Mouse (Mus musculus): Measurements from ENCODE around the gene Ugt1a10.
"Not testable (repeated sequence)": the region's sequence is repeated elsewhere in the genome, so short reads cannot be mapped to it uniquely, and the experiment has no call there.

Ugt1a10 gene

DNA sequence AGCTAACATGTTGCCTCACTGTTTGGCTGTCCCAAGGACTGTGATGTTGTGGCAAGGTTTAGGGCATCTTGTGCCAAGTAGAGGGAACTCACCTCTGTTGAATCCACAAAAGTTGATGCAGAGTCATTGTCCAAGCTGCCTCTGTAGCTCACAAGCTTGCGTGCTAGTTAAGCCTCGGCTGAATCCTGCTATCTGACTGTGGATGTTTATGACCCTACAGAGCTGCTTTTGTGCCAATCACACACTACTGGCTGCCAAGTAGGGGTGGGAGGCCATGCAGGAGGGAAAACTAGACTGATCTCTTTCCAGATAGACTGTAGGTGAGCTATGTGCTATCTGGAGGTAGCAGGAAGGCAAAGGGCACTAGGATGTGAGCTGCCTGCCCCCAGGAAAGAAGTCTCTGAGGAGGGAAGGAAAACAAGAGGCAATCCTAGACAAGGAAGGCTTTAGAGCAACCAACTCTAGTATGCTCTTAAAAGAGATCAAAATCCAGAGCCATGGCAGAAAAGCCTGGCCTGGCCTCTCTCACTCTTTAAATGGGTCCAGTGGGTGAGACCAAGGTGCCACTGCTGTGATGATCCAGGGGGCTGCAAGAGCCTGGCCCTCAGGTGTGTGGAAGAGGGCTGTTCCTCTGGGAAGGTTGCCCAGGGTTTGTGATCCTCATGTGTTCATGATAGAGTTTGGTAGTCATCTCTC is 158.7 kb downstream of the Ugt1a10 start:
- intact Hi-C loops (cut with DNase I), result no loop called here

DNA sequence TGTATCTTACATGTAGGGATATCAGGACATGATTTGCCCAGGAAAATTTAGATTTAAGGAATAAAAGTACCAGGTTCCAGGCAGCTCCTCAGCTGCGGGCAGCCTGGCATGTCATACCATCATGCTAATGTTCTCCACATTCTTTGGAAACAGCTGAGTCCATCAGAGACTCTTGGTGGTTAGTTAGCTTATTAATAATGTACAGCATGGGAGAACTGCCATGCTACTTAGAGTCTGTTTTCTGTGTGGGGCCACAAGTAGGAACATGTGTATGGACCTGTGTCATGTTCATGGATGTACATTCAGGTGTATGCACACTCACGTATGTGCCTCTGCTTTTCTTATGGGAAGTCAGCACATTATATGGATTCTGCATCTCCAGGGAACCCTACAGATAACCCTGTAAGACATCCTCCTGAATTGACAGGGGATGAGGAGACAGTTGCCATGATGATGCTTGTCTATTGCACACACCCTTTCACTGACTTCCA is 159.3 kb downstream of the Ugt1a10 start:
- intact Hi-C loops (cut with DNase I), result no loop called here

DNA sequence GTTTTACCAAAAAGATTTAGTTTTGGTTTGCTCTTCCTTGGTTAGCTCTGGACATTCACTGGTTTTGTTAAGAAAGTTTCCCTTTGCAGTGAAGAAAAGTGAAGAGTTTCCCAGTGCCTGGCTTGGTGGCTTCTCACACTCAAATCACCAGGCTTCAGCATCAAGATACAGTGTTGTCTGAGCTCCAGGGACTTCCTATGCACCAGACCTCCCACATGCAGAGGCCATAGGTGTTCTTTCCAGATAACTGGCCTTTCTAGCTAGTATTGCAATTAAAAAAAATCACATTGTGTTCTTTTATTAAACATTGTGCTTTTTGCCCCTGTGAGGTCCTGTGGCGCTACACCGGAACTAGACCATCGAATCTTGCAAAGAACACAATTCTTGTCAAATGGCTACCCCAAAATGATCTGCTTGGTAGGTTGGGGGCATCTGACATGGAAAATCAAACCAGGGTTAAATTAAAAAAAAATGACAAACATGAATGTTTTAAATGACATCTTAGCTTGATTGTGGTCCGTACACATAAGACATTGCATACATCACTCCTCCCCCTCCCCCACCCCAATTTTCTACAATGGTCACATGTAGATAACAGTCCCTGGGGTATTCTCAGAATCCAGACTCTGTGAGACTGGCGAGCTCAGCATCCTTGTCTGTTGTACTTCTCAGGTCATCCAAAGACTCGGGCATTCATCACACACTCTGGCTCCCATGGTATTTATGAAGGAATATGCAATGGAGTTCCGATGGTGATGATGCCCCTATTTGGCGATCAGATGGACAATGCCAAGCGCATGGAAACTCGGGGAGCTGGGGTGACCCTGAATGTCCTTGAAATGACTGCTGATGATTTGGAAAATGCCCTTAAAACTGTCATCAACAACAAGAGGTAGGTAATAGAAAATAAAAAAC is 160.5 kb downstream of the Ugt1a10 start:
- intact Hi-C loops (cut with DNase I), result no loop called here

DNA sequence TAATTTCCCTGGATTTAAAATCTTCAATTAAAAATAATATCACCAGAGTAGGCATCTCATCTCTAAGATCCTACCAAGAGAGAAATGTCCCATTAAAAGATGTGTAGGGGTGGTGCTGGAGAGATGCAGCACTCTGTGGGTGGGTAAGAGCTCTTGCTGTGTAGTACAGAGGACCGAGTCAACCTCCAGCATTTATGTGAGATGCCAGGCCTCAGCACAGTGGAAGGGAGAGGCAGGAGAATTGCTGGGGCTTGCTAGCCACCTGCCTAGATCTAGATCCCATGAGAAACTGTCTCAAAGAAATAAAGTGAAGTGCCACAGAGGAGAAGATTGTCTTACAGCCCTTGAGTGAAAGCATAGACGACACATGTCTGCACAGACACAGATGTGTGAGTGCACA is 161.4 kb downstream of the Ugt1a10 start:
- intact Hi-C loops (cut with DNase I), result no loop called here

DNA sequence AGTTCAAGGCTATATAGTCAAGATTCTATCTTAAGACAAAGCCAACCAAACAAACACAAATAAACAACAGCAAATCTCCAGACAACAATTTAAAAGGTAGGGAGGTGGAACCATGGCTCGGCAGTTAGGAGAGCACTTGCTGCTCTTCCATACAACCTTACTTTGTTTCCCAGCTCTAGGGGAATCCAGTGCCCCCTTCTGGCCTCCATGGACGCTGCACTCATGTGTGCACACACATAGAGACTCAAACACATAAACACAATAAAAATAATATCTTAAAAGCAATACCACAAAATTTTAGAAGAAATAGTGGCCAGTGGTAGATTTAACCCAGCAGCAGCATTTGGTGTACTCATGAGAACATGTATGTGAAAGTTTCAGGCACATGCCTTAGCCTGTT is 162.0 kb downstream of the Ugt1a10 start:
- intact Hi-C loops (cut with DNase I), result no loop called here

DNA sequence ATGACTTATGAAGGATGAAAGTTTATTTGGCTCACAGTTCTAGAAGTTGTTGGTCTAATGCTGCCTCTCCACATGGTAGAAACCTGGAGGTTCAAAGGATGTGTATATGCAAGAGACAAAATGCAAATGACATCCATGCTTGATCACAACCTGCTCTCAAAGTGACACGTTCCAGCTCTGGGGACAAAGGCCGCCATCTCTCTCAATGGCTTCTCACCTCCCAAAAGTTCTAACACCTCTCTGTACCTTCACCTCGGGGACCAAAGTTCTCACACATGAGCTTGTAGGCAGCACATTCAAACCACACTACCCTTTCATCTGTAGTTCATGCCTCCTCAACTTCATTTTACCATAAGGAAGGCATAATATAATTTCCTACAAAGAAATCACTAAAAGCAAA is 162.4 kb downstream of the Ugt1a10 start:
- intact Hi-C loops (cut with DNase I), result no loop called here

DNA sequence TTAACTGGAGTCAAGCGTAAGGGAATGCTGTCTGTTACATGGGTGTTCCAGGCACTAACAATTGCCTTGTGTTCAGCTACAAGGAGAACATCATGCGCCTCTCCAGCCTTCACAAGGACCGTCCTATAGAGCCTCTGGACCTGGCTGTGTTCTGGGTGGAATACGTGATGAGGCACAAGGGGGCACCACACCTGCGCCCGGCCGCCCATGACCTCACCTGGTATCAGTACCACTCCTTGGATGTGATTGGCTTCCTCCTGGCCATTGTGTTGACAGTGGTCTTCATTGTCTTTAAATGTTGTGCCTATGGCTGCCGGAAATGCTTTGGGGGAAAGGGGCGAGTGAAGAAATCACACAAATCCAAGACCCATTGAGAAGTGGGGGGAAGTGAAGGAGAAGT is 162.9 kb downstream of the Ugt1a10 start:
- intact Hi-C loops (cut with DNase I), result no loop called here

DNA sequence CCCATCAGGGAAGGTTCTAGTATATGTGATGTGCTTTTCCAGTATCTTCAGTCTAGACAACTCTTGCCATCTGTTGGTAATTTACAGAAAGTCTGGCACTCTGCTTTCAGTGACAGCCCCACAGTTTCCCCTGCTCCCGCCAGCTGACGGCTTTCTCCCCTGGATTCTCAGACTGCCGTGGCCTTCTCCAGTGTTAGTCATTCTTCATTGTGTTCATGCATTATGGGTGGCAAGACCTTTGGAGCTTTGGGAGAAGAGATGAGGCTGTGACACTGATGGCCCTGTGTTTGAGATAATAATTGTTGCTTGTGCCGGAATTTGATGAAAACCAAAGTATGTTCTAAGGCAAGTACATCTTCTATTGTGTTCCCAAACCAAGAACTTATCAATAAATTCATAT is 163.4 kb downstream of the Ugt1a10 start:
- intact Hi-C loops (cut with DNase I), result no loop called here

DNA sequence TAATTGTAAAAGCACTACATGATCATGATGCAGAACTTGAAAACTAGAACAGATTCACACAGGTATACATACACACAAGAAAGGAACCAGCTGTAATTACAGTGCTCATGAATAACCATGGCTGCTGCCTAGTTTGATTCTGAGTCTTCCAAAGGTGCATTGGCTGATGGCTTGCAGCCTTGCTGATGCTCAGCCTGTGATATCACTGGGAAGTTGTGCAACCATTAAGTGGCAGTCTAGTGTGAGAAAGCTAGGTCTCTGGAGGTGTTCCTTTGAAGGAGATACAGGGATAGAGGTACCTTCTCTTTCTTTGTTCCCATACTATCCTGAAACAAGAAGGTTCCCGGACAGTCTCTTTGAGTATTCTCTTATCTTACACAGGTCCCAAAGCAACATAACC is 163.9 kb downstream of the Ugt1a10 start:
- intact Hi-C loops (cut with DNase I), result no loop called here

DNA sequence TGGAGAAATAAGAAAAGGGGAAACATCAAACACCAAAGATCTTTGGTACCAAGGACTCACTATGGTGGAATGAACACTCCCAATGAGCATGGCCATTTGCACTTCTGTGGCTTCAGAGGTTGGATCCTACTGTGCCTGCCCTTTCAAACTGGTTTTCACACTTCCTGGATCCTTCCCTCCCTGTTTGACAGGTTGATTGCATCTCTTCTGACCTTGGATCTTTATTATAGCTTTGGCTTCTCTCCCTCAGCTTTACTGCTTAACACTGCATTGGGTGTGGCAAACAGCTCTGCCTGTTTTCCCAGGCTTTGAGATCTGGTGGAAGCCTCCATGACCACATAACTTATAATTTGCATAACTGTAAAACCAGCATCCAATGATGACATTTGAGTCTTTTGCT is 165.1 kb downstream of the Ugt1a10 start:
- intact Hi-C loops (cut with DNase I), result no loop called here

DNA sequence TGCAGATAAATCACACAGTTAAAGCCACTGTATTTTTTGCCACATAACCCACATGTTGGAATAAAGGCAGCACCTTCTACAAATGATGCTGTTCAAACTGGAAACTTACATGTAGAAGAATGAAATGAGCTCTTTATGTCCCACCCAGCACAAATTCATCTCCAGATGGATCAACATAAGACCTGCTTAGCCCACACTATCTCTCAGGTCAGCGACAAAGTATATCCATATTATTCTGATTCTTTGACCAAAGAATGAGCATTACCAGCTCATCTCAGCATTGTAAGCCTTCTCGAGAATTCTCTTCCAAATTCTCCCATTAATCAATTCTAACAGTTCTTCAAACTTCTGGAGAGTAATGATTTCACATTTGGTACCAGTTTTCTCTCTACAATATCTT is 167.0 kb downstream of the Ugt1a10 start:
- intact Hi-C loops (cut with DNase I), result no loop called here

DNA sequence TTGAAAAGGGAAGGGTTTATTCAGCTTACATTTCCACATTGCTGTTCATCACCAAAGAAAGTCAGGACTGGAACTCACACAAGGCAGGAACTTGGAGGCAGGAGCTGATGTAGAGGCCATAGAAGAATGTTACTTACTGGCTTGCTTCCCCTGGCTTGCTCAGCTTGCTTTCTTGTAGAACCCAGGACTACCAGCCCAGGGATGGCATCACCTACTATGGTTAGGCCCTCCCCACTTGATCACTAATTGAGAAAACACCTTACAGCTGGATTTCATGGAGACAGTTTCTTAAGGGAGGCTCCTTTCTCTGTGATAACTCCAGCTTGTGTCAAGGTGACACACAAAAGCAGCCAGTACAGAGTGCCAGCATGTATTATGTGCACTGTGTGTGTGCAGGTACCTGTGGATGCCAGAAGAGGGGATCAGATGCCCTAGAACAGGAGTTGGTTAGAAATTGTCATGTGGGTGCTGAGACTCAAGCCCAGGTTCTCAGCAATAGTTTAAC is 167.9 kb downstream of the Ugt1a10 start:
- intact Hi-C loops (cut with DNase I), result not testable (repeated sequence)

DNA sequence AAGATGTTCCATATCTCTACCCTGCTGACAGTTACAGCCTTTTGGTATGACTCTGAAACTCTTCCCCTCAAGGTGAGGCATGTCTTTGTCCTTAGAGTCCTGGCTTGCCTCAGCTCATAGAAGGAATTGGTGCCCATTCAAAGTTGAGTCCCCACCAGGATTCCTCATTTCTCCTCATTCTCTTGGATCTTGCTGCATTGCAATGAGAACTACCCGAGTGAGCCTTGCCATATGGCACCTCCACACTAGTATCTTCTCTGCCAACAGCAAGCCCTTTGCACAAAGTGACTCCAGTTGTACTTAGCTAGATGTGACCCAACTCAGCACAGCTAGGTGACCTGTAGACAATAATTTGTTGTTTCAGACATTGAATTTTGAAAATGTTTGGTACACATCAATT is 168.4 kb downstream of the Ugt1a10 start:
- intact Hi-C loops (cut with DNase I), result no loop called here

DNA sequence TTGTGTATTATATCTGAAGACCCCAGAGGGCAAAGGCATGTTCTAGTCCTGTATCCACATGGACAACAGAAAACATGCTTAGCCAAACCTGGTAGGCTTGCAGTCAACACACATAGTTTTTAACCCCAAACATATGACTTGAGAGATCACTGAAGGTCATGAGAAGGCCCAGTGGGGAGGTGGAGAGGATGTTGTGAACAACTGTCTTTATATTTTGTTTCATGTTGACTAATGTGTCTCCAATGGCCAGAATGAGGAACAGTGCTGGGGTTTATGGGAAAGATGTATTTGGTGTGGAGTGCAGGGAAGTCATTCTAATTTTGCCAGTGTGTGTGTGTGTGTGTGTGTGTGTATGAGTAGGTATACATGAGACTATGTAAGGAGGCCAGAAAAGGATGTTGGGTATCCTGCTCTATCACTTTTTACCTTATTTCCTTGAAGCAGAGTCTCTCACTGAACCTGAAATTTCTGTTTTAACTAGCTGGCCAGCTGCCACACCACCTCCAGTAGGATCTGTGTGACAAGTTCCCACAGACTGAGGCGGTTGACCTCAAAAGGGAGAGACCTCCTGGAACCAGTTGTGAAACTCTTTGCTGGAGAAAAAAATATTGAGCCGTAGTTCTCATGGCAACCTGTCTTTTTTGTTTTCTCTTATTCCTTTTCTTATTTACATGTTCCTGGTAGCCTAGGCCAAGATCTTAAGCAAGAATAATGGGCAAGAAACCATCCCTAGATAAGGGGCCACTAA is 169.0 kb downstream of the Ugt1a10 start:
- intact Hi-C loops (cut with DNase I), result no loop called here

DNA sequence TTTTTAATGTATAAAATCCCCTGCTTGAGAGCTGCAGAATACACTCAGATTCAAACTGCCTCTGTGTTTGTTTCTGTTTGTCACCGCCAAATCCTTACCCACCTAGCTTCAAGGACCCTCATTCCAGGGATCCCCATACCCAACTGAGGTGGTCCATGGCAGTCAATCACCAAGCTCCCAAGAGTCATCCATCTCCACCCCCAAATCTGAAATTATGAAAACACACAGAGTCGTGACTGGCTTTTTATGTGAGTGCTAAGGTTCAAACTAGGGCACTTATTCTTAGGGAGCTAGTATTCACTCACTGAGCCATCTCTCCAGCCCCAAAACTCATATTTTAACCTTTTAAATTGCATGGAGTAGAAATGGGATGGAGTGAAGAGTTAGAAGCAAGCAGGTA is 170.1 kb downstream of the Ugt1a10 start:
- intact Hi-C loops (cut with DNase I), result not testable (repeated sequence)

DNA sequence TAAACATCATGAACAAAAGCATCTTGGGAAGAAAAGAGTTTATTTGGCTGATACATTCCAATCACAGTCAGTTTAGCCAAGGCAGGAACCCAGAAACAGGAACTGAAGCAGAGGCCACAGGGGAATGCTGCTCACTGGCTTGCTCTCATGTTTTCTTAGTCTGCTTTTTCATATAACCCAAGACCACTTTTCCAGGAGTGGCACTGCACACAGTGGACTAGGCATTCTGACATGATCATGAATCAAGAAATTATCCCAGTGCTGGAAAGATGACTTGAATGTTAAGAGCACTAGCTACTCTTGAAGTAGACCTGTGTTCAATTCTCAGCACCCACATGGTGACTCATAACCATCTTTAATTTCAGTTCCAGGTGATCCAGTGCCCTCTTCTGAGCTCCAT is 170.6 kb downstream of the Ugt1a10 start:
- intact Hi-C loops (cut with DNase I), result no loop called here

DNA sequence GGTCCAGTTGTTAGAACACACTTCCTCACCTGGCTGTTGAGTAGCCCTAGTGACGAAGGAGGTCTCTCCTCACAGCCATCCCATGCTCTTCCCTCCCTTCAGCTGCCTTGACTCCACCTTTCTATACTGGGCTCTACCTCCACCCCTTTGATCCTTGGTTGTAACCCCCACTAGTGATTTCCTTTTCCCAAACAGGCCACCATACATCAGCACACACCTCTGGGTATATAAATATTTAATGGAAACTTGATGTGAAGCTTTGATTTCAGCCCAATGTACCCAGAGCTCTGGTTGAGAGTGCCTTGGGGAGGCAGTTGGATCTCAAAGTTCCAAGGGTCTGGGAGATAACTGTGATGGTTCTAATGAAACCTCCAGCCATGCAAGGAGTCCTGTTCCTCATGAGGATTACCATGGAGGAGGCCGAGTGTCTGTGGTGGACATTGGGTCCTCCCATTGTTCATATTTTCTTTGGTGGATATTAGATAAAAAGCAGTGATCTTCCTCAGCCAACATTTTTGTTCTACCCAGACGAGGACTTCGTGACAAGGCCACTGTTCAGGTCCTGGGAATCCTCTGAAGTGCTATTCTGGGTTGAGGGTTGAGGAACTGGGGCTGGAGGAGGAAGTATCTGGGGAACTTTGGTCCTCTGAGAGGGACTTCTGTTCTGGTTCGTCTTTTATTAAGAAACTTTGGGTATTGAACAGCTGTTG is 171.6 kb downstream of the Ugt1a10 start, which contains the start of gene Mroh2a:
TSS of gene Mroh2a (plus strand) at position 317 of the 710 bp plus-strand sequence.
- intact Hi-C loops (cut with DNase I), result no loop called here

DNA sequence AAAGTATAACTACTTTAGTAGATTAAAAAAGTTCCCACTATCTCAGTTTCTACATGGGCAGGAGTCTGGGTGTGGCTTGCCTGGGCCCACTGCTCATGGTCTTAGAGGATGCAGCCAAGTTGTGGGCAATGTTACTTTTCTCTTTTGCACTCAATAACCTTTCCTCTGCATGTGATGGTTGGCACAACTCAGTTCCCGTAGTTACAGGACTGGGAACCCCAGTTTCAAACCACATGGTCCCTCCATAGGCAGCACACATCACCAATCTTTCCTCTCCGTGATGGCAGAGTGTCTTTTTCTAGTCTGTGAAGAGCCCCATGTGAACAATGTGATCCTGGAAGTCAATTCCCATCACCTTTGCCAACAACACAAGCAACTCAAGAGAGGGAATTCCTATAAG is 172.3 kb downstream of the Ugt1a10 start:
- intact Hi-C loops (cut with DNase I), result no loop called here

DNA sequence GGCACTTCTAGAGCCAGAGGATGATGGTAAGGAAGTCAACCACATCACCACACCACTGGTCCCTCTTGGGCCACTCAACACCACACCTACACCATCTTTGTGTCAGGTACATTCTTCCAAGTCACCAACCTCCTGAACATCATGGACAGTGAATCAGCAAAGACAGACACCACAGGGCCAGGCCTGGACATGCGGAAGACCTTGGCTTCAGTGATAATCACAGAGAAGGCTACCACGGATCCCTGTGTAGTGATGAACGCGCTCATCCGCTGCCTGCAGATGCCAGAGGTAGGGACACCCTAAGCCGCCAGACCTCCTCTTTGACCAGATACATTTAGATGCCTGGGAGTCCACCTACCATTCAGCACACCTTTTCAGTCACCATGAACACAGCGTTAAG is 172.9 kb downstream of the Ugt1a10 start:
- intact Hi-C loops (cut with DNase I), result no loop called here

DNA sequence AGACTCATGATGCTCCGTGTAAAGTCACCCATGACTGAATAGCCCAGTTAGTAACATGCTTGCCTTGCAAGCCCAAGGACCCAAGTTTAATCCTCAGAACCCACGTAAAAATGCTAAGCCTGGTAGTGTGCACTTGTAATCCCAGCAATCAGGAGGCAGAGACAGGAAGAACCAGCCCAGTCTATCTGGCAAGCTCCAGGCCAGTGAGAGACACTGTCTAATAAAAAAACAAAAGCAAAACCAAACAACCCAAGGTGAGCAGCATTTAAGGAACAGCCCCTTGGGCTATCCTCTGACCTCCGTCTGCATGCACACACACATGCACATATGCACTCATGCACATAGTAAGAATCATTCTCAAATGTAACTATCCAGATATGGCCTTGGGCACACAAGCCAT is 174.4 kb downstream of the Ugt1a10 start:
- intact Hi-C loops (cut with DNase I), result no loop called here

DNA sequence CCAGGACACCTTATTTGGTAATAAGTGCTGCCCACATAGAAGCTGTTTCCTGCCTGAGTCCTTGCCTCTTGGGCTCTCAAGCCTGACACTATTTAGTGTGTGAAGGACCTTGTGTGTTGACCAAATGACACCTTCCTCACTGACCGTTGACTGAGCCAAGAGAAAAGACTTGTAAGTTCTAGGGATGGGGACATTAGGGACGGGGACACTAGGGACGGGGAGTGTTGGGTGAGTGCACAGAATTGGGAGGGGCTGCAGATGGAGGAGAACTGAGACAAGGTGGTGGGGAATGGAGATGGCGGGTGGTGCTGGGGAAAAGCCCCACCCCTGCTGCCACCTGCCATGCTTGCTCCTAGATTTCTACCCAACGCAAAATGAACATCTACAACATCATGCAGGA is 174.8 kb downstream of the Ugt1a10 start:
- intact Hi-C loops (cut with DNase I), result no loop called here
